Mouse (Mus musculus) MEL (cell line): Measurements from ENCODE around the gene Mylk. TPM values are rescaled to one million over a fixed set of nuclear protein-coding genes. Genes with fewer than 3 reads are reported as not detected.

ENCODE experiments used
- DNase-seq: peaks from one replicate; pipeline ENCODE4 v3.0.0; 2011; ENCODE audit warnings: low read depth, low spot score
- H3K27ac ChIP-seq: 2 replicates; pipeline ENCODE4 v1.5.1; 2012; ENCODE audit warnings: low read depth, mild to moderate bottlenecking, control low read depth, low read length, moderate library complexity; ENCODE audit not compliant: control insufficient read depth
- H3K27me3 ChIP-seq, 2 experiments: fragments of 150-350 bp in 1 of 2; sonication (generic) in 1 of 2; 2 replicates each; pipeline ENCODE4 v1.6.1; 2012; ENCODE audit warnings: low read length in 2 of 2, mild to moderate bottlenecking in 2 of 2, improper control_type of control experiment in 1 of 2, moderate library complexity in 1 of 2; ENCODE audit not compliant: insufficient read depth in 2 of 2, control insufficient read depth in 1 of 2
- H3K36me3 ChIP-seq, 2 experiments: 2 replicates each; pipeline ENCODE4 v1.6.1; 2012 to 2014; ENCODE audit warnings: low read length in 2 of 2, improper control_type of control experiment in 1 of 2, inconsistent platforms in 1 of 2, mild to moderate bottlenecking in 1 of 2; ENCODE audit not compliant: insufficient read depth in 2 of 2, control insufficient read depth in 1 of 2
- H3K4me1 ChIP-seq, 2 experiments: fragments of 150-350 bp in 1 of 2; sonication (generic) in 1 of 2; 2 replicates each; pipeline ENCODE4 v1.6.1; 2012; ENCODE audit warnings: low read length in 2 of 2, improper control_type of control experiment in 1 of 2, mild to moderate bottlenecking in 1 of 2; ENCODE audit not compliant: insufficient read depth in 2 of 2, control insufficient read depth in 1 of 2
- H3K4me3 ChIP-seq, 2 experiments: fragments of 150-350 bp in 1 of 2; sonication (generic) in 1 of 2; 2 replicates each; pipeline ENCODE4 v1.5.1; 2012; ENCODE audit warnings: low read depth in 2 of 2, low read length in 2 of 2, mild to moderate bottlenecking in 2 of 2, moderate library complexity in 2 of 2, control low read depth in 1 of 2, improper control_type of control experiment in 1 of 2; ENCODE audit not compliant: control insufficient read depth in 1 of 2, insufficient read depth in 1 of 2
- H3K79me2 ChIP-seq: 2 replicates; pipeline ENCODE4 v1.6.1; 2012; ENCODE audit warnings: mild to moderate bottlenecking, low read length, moderate library complexity; ENCODE audit not compliant: control insufficient read depth, poor library complexity, insufficient read depth
- H3K9ac ChIP-seq: 2 replicates; pipeline ENCODE4 v1.6.1; 2012; ENCODE audit warnings: low read depth, mild to moderate bottlenecking, control low read depth, low read length, moderate library complexity; ENCODE audit not compliant: control insufficient read depth, poor library complexity, severe bottlenecking
- H3K9me3 ChIP-seq: fragments of 150-350 bp; sonication (generic); replicated peaks from 2 replicates; pipeline ENCODE4 v1.6.1; 2012; ENCODE audit warnings: mild to moderate bottlenecking, low read length, improper control_type of control experiment, moderate library complexity; ENCODE audit not compliant: insufficient read depth
- CHD1 ChIP-seq: IDR thresholded peaks from 2 replicates; pipeline ENCODE4 v1.6.1; 2012; ENCODE audit warnings: low read depth, mild to moderate bottlenecking, inconsistent platforms, low read length, improper control_type of control experiment
- CHD2 ChIP-seq: IDR thresholded peaks from 2 replicates; pipeline ENCODE4 v1.6.1; 2011; ENCODE audit warnings: low read length, improper control_type of control experiment
- E2F4 ChIP-seq: IDR thresholded peaks from 2 replicates; pipeline ENCODE4 v1.6.1; 2011; ENCODE audit warnings: low read depth, low read length, improper control_type of control experiment, borderline replicate concordance
- ELF1 ChIP-seq: IDR thresholded peaks from 2 replicates; pipeline ENCODE4 v1.6.1; 2014; ENCODE audit warnings: low read depth, mild to moderate bottlenecking, inconsistent platforms, low read length, improper control_type of control experiment, moderate library complexity
- EP300 ChIP-seq, 2 experiments: IDR thresholded peaks; 2 replicates each; pipeline ENCODE4 v1.6.1; 2011; ENCODE audit warnings: improper control_type of control experiment in 2 of 2, low read length in 2 of 2, low read depth in 1 of 2, mild to moderate bottlenecking in 1 of 2
- GABPA ChIP-seq: IDR thresholded peaks from 2 replicates; pipeline ENCODE4 v1.6.1; 2012; ENCODE audit warnings: low read depth, mild to moderate bottlenecking, inconsistent platforms, low read length, improper control_type of control experiment, moderate library complexity
- GATA1 ChIP-seq: IDR thresholded peaks from 2 replicates; pipeline ENCODE4 v1.6.1; 2011; ENCODE audit warnings: low read depth, low read length, improper control_type of control experiment
- MAX ChIP-seq: IDR thresholded peaks from 2 replicates; pipeline ENCODE4 v1.6.1; 2011; ENCODE audit warnings: low read length, improper control_type of control experiment
- MXI1 ChIP-seq: IDR thresholded peaks from 2 replicates; pipeline ENCODE4 v1.6.1; 2011; ENCODE audit warnings: mild to moderate bottlenecking, low read depth, low read length, improper control_type of control experiment
- MYB ChIP-seq: IDR thresholded peaks from 2 replicates; pipeline ENCODE4 v1.6.1; 2011; ENCODE audit warnings: mild to moderate bottlenecking, low read depth, low read length, improper control_type of control experiment
- MYC ChIP-seq: IDR thresholded peaks from 2 replicates; pipeline ENCODE4 v1.6.1; 2011; ENCODE audit warnings: low read depth, mild to moderate bottlenecking, low read length, improper control_type of control experiment, moderate library complexity
- NELFE ChIP-seq: IDR thresholded peaks from 2 replicates; pipeline ENCODE4 v1.6.1; 2011; ENCODE audit warnings: low read depth, low read length, improper control_type of control experiment
- POLR2AphosphoS5 ChIP-seq: IDR thresholded peaks from 2 replicates; pipeline ENCODE4 v1.6.1; 2012; ENCODE audit warnings: low read depth, borderline replicate concordance, mild to moderate bottlenecking, inconsistent platforms, low read length, moderate library complexity, mixed read lengths
- RAD21 ChIP-seq: IDR thresholded peaks from 2 replicates; pipeline ENCODE4 v1.6.1; 2011; ENCODE audit warnings: mild to moderate bottlenecking, low read depth, low read length, improper control_type of control experiment
- RCOR1 ChIP-seq: IDR thresholded peaks from 2 replicates; pipeline ENCODE4 v1.6.1; 2012; ENCODE audit warnings: low read depth, mild to moderate bottlenecking, inconsistent platforms, low read length, improper control_type of control experiment
- SIN3A ChIP-seq: IDR thresholded peaks from 2 replicates; pipeline ENCODE4 v1.6.1; 2012; ENCODE audit warnings: low read length, improper control_type of control experiment, inconsistent platforms
- SMC3 ChIP-seq: IDR thresholded peaks from 2 replicates; pipeline ENCODE4 v1.6.1; 2011; ENCODE audit warnings: low read depth, low read length, improper control_type of control experiment
- TBP ChIP-seq: IDR thresholded peaks from 2 replicates; pipeline ENCODE4 v1.8.0; 2011; ENCODE audit warnings: low read depth, low read length, improper control_type of control experiment
- TCF12 ChIP-seq: IDR thresholded peaks from 2 replicates; pipeline ENCODE4 v1.6.1; 2014; ENCODE audit warnings: low read depth, mild to moderate bottlenecking, inconsistent platforms, low read length, improper control_type of control experiment, moderate library complexity
- UBTF ChIP-seq: IDR thresholded peaks from 2 replicates; pipeline ENCODE4 v1.6.1; 2012; ENCODE audit warnings: low read depth, mild to moderate bottlenecking, inconsistent platforms, low read length, improper control_type of control experiment, moderate library complexity, borderline replicate concordance; ENCODE audit not compliant: insufficient read depth
- USF1 ChIP-seq: IDR thresholded peaks from 2 replicates; pipeline ENCODE4 v1.6.1; 2014; ENCODE audit warnings: low read depth, mild to moderate bottlenecking, inconsistent platforms, low read length, improper control_type of control experiment, moderate library complexity
- ZC3H11A ChIP-seq: IDR thresholded peaks from 2 replicates; pipeline ENCODE4 v1.6.1; 2012; ENCODE audit warnings: low read depth, mild to moderate bottlenecking, inconsistent platforms, low read length, improper control_type of control experiment
- ZMIZ1 ChIP-seq: IDR thresholded peaks from 2 replicates; pipeline ENCODE4 v1.6.1; 2012; ENCODE audit warnings: low read depth, mild to moderate bottlenecking, inconsistent platforms, low read length, improper control_type of control experiment, moderate library complexity
- polyA plus RNA-seq, 2 experiments: library from polyadenylated mRNA; stranded (reverse) in 1 of 2; unstranded in 1 of 2; fragments of >175 nt in 1 of 2; fragments of >200 nt in 1 of 2; gene quantifications; 2 replicates each; pipeline versions ENCODE4 v1.2.1 to v1.2.4; 2012; ENCODE audit warnings: low replicate concordance in 2 of 2, low read depth in 1 of 2; ENCODE audit not compliant: insufficient read length in 2 of 2, insufficient read depth in 1 of 2, missing spikeins in 1 of 2
- total RNA-seq: library from RNA; depleted of rRNA; stranded (reverse); fragments of 300-350 nt; gene quantifications from 2 replicates; pipeline ENCODE4 v1.2.3, GENCODE M21; 2012

Mylk gene
- total and polyA plus RNA-seq, 3 experiments, result not detected

GRCm38 (mm10) chr16:34938248-34938647 lies 193.2 kb downstream of the Mylk start:
- no peak for DNase-seq
- no peak overlapping the region for H3K27ac ChIP-seq
- H3K27me3 ChIP-seq, result no peaks in the 10 kb centered on the region
- no peaks in the 10 kb centered on the region for H3K36me3 ChIP-seq
- H3K4me3 ChIP-seq, result no peak overlapping the region
- H3K4me1 ChIP-seq, result no peaks in the 10 kb centered on the region
- no peak overlapping the region for H3K9ac ChIP-seq
- no peak for TF ChIP-seq SIN3A
- no peak for TF ChIP-seq USF1
- TF ChIP-seq RCOR1, result no peak
- TF ChIP-seq ZC3H11A, result no peak
- no peaks in the 10 kb centered on the region for H3K9me3 ChIP-seq
- no peaks in the 10 kb centered on the region for H3K79me2 ChIP-seq

- DNase-seq, result no peak
- Histone ChIP-seq H3K9me3 (no peaks in the 10 kb centered on the region), H3K36me3 (no peaks in the 10 kb centered on the region), H3K4me1 (no peaks in the 10 kb centered on the region), H3K4me3 (no peak overlapping the region), H3K79me2 (no peaks in the 10 kb centered on the region), H3K27me3 (no peaks in the 10 kb centered on the region), H3K27ac (no peak overlapping the region), H3K9ac (no peak overlapping the region)
- no peak for TF ChIP-seq TCF12
- TF ChIP-seq ELF1, result no peak
- no peak for TF ChIP-seq SMC3
- no peak for TF ChIP-seq ZMIZ1
- TF ChIP-seq GATA1, result no peak
- no peak for TF ChIP-seq EP300 (IDR thresholded peaks at IDR 0.05; ENCODE audit: low read depth in 1 of 2, low read length in 2 of 2)
- TF ChIP-seq MYB, result no peak
- TF ChIP-seq GABPA, result no peak
- TF ChIP-seq UBTF, result no peak
- no peak for TF ChIP-seq E2F4
- no peak for TF ChIP-seq MYC
- TF ChIP-seq CHD2, result no peak
- TF ChIP-seq CHD1, result no peak
Observed at GRCm38 (mm10) chr16:34939951-34940350, 194.9 kb downstream of the Mylk start.

GRCm38 (mm10) chr16:34940363-34940762 lies 195.4 kb downstream of the Mylk start:
- no peak for TF ChIP-seq MXI1
- TF ChIP-seq POLR2AphosphoS5, result no peak
- TF ChIP-seq SMC3, result no peak
- TF ChIP-seq ELF1, result no peak
- TF ChIP-seq NELFE, result no peak
- no peak for TF ChIP-seq ZMIZ1
- TF ChIP-seq USF1, result no peak
- no peak for TF ChIP-seq MAX
- TF ChIP-seq TBP, result no peak
- TF ChIP-seq GATA1, result no peak
- TF ChIP-seq RAD21, result no peak
- Histone ChIP-seq H3K79me2 (no peaks in the 10 kb centered on the region), H3K4me3 (no peak overlapping the region), H3K9ac (no peak overlapping the region), H3K27ac (no peak overlapping the region), H3K4me1 (no peaks in the 10 kb centered on the region), H3K27me3 (no peaks in the 10 kb centered on the region), H3K36me3 (no peaks in the 10 kb centered on the region), H3K9me3 (no peaks in the 10 kb centered on the region)
- no peak for DNase-seq
